Mouse (Mus musculus): ENCODE measurements around the gene Sox11. TPM values are rescaled to one million over a fixed set of nuclear protein-coding genes. Genes with fewer than 3 reads are reported as not detected.

Gene Sox11
- polyA plus RNA-seq, 2 experiments, result 0.37 to 0.80 TPM

DNA sequence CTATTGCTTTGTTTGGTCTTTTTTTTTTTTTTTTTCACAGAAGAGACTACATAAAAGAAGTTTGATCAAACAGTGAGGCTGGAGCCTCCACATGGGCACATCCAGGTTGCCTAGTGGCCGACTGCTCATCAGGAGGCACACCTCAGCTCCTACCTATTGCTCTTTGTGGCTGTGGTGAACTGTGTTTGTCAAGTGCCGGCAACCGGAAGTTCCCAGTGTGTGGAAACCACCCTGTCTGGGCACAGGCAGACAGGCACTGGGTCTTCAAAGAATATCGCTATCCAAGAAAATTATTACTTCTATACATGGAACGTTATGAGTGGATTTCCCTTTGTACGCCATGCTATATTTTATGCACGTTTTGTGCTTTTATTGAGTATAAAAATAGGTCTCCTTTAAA, 6.0 kb downstream of the Sox11 start:
- no peaks in the 10 kb centered on the region for H3K4me1 ChIP-seq (replicated peaks; ENCODE audit: control insufficient read depth in 2 of 2, insufficient read depth in 2 of 2, low read length in 1 of 2)
- no peak overlapping the region for H3K4me2 ChIP-seq (ENCODE audit: low read depth)
- DNase-seq (ENCODE audit: low read depth in 3 of 3, low spot score in 3 of 3), result no peak
- no peaks in the 10 kb centered on the region for H3K9me3 ChIP-seq (ENCODE audit: control insufficient read depth, low read length)
- 56% methylated on average over 7 of the region's 7 CpGs for WGBS (ENCODE audit: insufficient replicate concordance)
- ATAC-seq (ENCODE audit: insufficient read depth), result no peak
- no peak overlapping the region for H3K27ac ChIP-seq
- TF ChIP-seq EP300 (IDR thresholded peaks at IDR 0.05; ENCODE audit: low read depth) (no peak), CTCF (IDR thresholded peaks at IDR 0.05; ENCODE audit: low read depth) (no peak)
- H3K36me3 ChIP-seq (replicated peaks; ENCODE audit: control insufficient read depth, insufficient read depth, low read depth), result no peaks in the 10 kb centered on the region
- no peak overlapping the region for H3K9ac ChIP-seq (replicated peaks)
- peaks cover 37% of the 10 kb centered on the region for H3K27me3 ChIP-seq (ENCODE audit: control insufficient read depth, insufficient read depth, low read length)
- no peak overlapping the region for H3K4me3 ChIP-seq (ENCODE audit: insufficient read depth in 1 of 2, low read depth in 2 of 2, low read length in 2 of 2)

DNA sequence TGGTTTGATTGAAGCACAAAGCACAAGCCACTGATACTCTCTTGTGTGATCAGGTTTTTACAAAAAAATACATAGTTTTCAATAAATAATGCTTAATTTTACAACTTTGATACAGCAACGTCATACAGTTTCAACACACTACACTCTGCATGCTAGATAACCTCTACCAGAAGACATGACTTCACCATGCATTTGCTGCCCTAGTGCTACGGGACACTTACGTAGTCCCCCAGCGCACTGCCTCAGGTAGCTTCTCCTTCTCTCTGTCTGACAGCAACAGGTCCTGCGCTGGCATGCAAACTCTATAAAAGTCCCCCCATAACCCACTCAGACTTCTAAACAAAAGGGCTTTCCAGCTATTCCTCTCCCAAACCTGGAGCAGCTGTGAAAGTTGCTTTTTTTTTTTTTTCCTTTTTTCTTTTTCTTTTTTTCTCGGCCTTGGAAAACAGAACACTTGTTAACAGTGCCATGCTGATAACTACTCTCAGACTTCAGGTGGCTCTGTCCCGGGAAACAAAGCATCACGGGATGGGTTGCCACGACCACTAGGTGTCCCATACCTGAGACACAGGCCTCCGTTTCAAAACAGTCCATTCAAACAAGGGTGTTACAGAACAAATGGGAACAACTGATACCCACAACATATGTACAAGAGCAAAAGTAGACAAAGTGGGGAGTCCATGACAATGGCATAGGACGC, 6.9 kb downstream of the Sox11 start:
- Histone ChIP-seq H3K4me2 (ENCODE audit: low read depth) (no peak overlapping the region), H3K4me3 (ENCODE audit: insufficient read depth in 1 of 2, low read depth in 2 of 2, low read length in 2 of 2) (no peak overlapping the region), H3K36me3 (replicated peaks; ENCODE audit: control insufficient read depth, insufficient read depth, low read depth) (no peaks in the 10 kb centered on the region), H3K27me3 (ENCODE audit: control insufficient read depth, insufficient read depth, low read length) (peaks cover 28% of the 10 kb centered on the region), H3K9me3 (ENCODE audit: control insufficient read depth, low read length) (no peaks in the 10 kb centered on the region), H3K27ac (no peak overlapping the region), H3K9ac (replicated peaks) (no peak overlapping the region), H3K4me1 (replicated peaks; ENCODE audit: control insufficient read depth in 2 of 2, insufficient read depth in 2 of 2, low read length in 1 of 2) (no peaks in the 10 kb centered on the region)
- 51% methylated on average over 11 of the region's 11 CpGs for WGBS (ENCODE audit: insufficient replicate concordance)
- DNase-seq (ENCODE audit: low read depth in 3 of 3, low spot score in 3 of 3) (no peak), ATAC-seq (ENCODE audit: insufficient read depth) (no peak)
- no peak for TF ChIP-seq CTCF (IDR thresholded peaks at IDR 0.05; ENCODE audit: low read depth)
- TF ChIP-seq EP300 (IDR thresholded peaks at IDR 0.05; ENCODE audit: low read depth), result no peak

DNA sequence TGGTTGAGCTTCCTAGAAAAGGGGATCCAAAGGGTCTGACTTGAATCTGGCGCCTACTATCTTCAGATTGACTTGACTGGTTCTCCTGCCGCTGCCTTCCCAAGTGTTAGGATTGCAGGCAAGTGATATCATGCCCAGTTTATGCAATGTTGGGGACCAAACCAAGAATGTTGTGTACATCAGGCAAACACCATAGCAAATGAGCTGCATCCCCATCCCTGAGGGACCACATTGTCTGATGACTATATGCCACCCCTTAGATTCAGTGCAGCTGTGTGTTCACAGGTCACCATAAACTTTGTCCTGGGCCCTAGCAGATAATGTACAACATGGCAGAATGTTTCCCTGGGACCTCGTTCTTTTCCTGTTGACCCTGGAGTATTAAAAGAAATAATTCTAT, 8.8 kb downstream of the Sox11 start:
- Histone ChIP-seq H3K4me3 (ENCODE audit: insufficient read depth in 1 of 2, low read depth in 2 of 2, low read length in 2 of 2) (no peak overlapping the region), H3K9ac (replicated peaks) (no peak overlapping the region), H3K4me2 (ENCODE audit: low read depth) (no peak overlapping the region), H3K9me3 (ENCODE audit: control insufficient read depth, low read length) (no peaks in the 10 kb centered on the region), H3K36me3 (replicated peaks; ENCODE audit: control insufficient read depth, insufficient read depth, low read depth) (no peaks in the 10 kb centered on the region), H3K4me1 (replicated peaks; ENCODE audit: control insufficient read depth in 2 of 2, insufficient read depth in 2 of 2, low read length in 1 of 2) (no peaks in the 10 kb centered on the region), H3K27me3 (ENCODE audit: control insufficient read depth, insufficient read depth, low read length) (peaks cover 12% of the 10 kb centered on the region), H3K27ac (no peak overlapping the region)
- ATAC-seq (ENCODE audit: insufficient read depth), result no peak
- DNase-seq (ENCODE audit: low read depth in 3 of 3, low spot score in 3 of 3), result no peak
- 53% methylated on average over 3 of the region's 3 CpGs for WGBS (ENCODE audit: insufficient replicate concordance)
- TF ChIP-seq CTCF (IDR thresholded peaks at IDR 0.05; ENCODE audit: low read depth) (no peak), EP300 (IDR thresholded peaks at IDR 0.05; ENCODE audit: low read depth) (no peak)

DNA sequence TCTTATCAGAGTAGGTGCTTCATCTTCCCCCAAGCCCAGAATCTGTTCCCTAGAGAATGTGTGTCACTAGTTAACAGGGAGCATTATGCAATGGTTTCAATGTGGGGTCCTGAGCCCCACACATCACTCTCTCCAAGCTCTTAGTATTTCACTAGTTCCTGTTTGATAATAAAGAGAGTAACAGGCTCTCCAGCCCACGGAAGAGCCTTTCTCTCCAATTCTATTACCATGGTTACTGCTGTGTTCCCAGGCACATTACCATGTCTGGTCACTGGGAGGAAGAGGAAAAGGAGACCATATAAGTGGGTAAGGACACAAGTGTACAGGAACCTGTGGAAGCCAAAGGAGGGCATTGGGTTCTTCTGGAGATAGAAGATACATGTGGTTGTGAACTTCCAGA, 19.0 kb downstream of the Sox11 start:
- Histone ChIP-seq H3K4me2 (ENCODE audit: low read depth) (no peak overlapping the region), H3K4me1 (replicated peaks; ENCODE audit: control insufficient read depth in 2 of 2, insufficient read depth in 2 of 2, low read length in 1 of 2) (no peaks in the 10 kb centered on the region), H3K27me3 (ENCODE audit: control insufficient read depth, insufficient read depth, low read length) (no peaks in the 10 kb centered on the region), H3K4me3 (ENCODE audit: insufficient read depth in 1 of 2, low read depth in 2 of 2, low read length in 2 of 2) (no peak overlapping the region), H3K27ac (no peak overlapping the region), H3K9me3 (ENCODE audit: control insufficient read depth, low read length) (no peaks in the 10 kb centered on the region), H3K36me3 (replicated peaks; ENCODE audit: control insufficient read depth, insufficient read depth, low read depth) (no peaks in the 10 kb centered on the region), H3K9ac (replicated peaks) (no peak overlapping the region)
- no peak for ATAC-seq (ENCODE audit: insufficient read depth)
- 28% methylated on average over 1 of the region's 1 CpGs for WGBS (ENCODE audit: insufficient replicate concordance)
- DNase-seq (ENCODE audit: low read depth in 3 of 3, low spot score in 3 of 3), result no peak
- TF ChIP-seq EP300 (IDR thresholded peaks at IDR 0.05; ENCODE audit: low read depth), result no peak
- TF ChIP-seq CTCF (IDR thresholded peaks at IDR 0.05; ENCODE audit: low read depth), result no peak

DNA sequence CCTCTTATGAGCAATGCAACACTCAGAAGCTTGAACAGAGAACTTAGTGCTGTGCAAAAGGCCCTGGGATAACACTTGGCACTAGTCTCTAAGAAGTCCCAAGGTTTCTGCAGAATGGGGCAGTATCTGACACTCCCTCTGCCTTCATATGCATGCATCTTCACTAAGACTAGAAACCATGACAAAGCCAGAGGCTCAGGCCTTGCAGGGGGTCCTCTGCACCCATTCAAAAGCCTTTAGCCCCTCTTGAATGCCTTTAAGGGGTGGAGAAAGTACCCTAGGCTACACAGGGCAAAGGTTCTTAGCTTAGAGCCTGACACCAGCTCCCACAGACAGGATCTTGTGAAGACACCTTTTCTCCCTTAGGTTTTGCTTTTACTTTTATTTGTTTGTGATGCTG, 21.7 kb downstream of the Sox11 start:
- no peak for TF ChIP-seq EP300 (IDR thresholded peaks at IDR 0.05; ENCODE audit: low read depth)
- TF ChIP-seq CTCF (IDR thresholded peaks at IDR 0.05; ENCODE audit: low read depth), result no peak
- no peaks in the 10 kb centered on the region for H3K4me1 ChIP-seq (replicated peaks; ENCODE audit: control insufficient read depth in 2 of 2, insufficient read depth in 2 of 2, low read length in 1 of 2)
- DNase-seq (ENCODE audit: low read depth in 3 of 3, low spot score in 3 of 3) (no peak), ATAC-seq (ENCODE audit: insufficient read depth) (no peak)
- no peak overlapping the region for H3K4me3 ChIP-seq (ENCODE audit: insufficient read depth in 1 of 2, low read depth in 2 of 2, low read length in 2 of 2)
- no peak overlapping the region for H3K4me2 ChIP-seq (ENCODE audit: low read depth)
- no peaks in the 10 kb centered on the region for H3K27me3 ChIP-seq (ENCODE audit: control insufficient read depth, insufficient read depth, low read length)
- H3K36me3 ChIP-seq (replicated peaks; ENCODE audit: control insufficient read depth, insufficient read depth, low read depth), result no peaks in the 10 kb centered on the region
- no peak overlapping the region for H3K27ac ChIP-seq
- no peaks in the 10 kb centered on the region for H3K9me3 ChIP-seq (ENCODE audit: control insufficient read depth, low read length)
- H3K9ac ChIP-seq (replicated peaks), result no peak overlapping the region

Measured in liver, embryonic 14.5 days (tissue).